In genomic region chr3:65482698-65483407, GRCm38 (mm10) we compare ENCODE assay signal across 11 mouse cellular contexts. TPM values are rescaled to one million over a fixed set of nuclear protein-coding genes. Genes with fewer than 3 reads are reported as not detected.
DNase-seq lines count a peak whose midpoint lies in the region; ATAC-seq and TF ChIP-seq lines count a peak whose summit lies in the region.
"Had no signal": no experiment of that assay in that cellular context is flagged by ENCODE, and none has a peak within 500 bp of the region (broad histone marks: within the 10 kb centered on the region; RNA-seq: fewer than 3 reads in every experiment).

No protein-coding gene starts in this region.

- H3K4me1 ChIP-seq in heart, embryonic 12.5 days (replicated peaks) = peaks cover 12% of the 10 kb centered on the region
- H3K4me1 ChIP-seq in limb, embryonic 13.5 days = peaks cover 11% of the 10 kb centered on the region; the same call in 1 of the 2 replicates
- H3K4me1 ChIP-seq in limb, embryonic 10.5 days = no peaks in the 10 kb centered on the region

- no peak overlapping the region for H3K4me2 ChIP-seq in heart, embryonic 12.5 days
- no peak overlapping the region for H3K4me2 ChIP-seq in limb, embryonic 13.5 days (replicated peaks)
- peak overlapping the region; percentile 48 for H3K4me2 ChIP-seq in myocyte (ENCODE audit: low read depth)

- no peaks in the 10 kb centered on the region for H3K27me3 ChIP-seq in heart, embryonic 12.5 days (replicated peaks)
- H3K27me3 ChIP-seq in limb, embryonic 13.5 days = no peaks in the 10 kb centered on the region
- H3K27me3 ChIP-seq in limb, embryonic 10.5 days (ENCODE audit: low read depth, poor library complexity, severe bottlenecking) = no peaks in the 10 kb centered on the region
- H3K27me3 ChIP-seq in myocyte (ENCODE audit: control insufficient read depth, insufficient read depth, insufficient read length) = no peaks in the 10 kb centered on the region

- H3K9ac ChIP-seq in heart, embryonic 12.5 days = no peak overlapping the region
- no peak overlapping the region for H3K9ac ChIP-seq in limb, embryonic 13.5 days

- no peaks in the 10 kb centered on the region for H3K79me2 ChIP-seq in myocyte (ENCODE audit: control insufficient read depth, insufficient read depth)

- intact Hi-C loops in gastrocnemius, postnatal 36 days (cut with DNase I) = no loop called here

- WGBS in heart, embryonic 12.5 days = 39% methylated on average over 6 of the region's 6 CpGs
- WGBS in limb, embryonic 13.5 days = 61% methylated on average over 6 of the region's 6 CpGs
- 84% methylated on average over 6 of the region's 6 CpGs for WGBS in limb, embryonic 10.5 days

- H3ac ChIP-seq in myocyte (ENCODE audit: control insufficient read depth, insufficient read length) = no peak overlapping the region

- H3K36me3 ChIP-seq in heart, embryonic 12.5 days = no peaks in the 10 kb centered on the region
- H3K36me3 ChIP-seq in limb, embryonic 13.5 days = no peaks in the 10 kb centered on the region
- no peaks in the 10 kb centered on the region for H3K36me3 ChIP-seq in limb, embryonic 10.5 days
- no peaks in the 10 kb centered on the region for H3K36me3 ChIP-seq in myocyte (ENCODE audit: control insufficient read depth, insufficient read depth)
- H3K36me3 ChIP-seq: hindbrain, embryonic 10.5 days had no signal

- ATAC-seq in heart, embryonic 12.5 days (ENCODE audit: insufficient number of reproducible peaks, low FRiP score) = peak; percentile 55; the same call in 1 of the 2 replicates
- ATAC-seq in limb, embryonic 13.5 days (ENCODE audit: low FRiP score, low read depth) = peak; percentile 32; the same call in 1 of the 2 replicates

- no peak for TF ChIP-seq POLR2A in myocyte (IDR thresholded peaks at IDR 0.05; ENCODE audit: insufficient read length, low read depth)

- H3K27ac ChIP-seq in heart, embryonic 12.5 days (ENCODE audit: poor library complexity, severe bottlenecking) = no peak overlapping the region
- H3K27ac ChIP-seq in limb, embryonic 13.5 days = no peak overlapping the region
- H3K27ac ChIP-seq in limb, embryonic 10.5 days = no peak overlapping the region
- H3K27ac ChIP-seq: hindbrain, embryonic 10.5 days; macrophage had no signal

- no peak for DNase-seq in heart, adult 8-10 months (ENCODE audit: low spot score)
- no peak for DNase-seq in limb, embryonic 10.5 days (ENCODE audit: low spot score)
- peak; percentile 28 for DNase-seq in NIH3T3 (ENCODE audit: low read depth)
- DNase-seq in gastrocnemius, postnatal 36 days = no peak
- DNase-seq in adrenal gland, postnatal 10 days = no peak
- DNase-seq: thymus, adult 2 months had no signal

- H3K4me3 ChIP-seq in heart, embryonic 12.5 days = no peak overlapping the region
- H3K4me3 ChIP-seq in limb, embryonic 13.5 days = no peak overlapping the region
- H3K4me3 ChIP-seq in limb, embryonic 10.5 days = no peak overlapping the region
- no peak overlapping the region for H3K4me3 ChIP-seq in myocyte
- H3K4me3 ChIP-seq: hindbrain, embryonic 10.5 days had no signal

- H3K9me3 ChIP-seq in heart, embryonic 12.5 days (replicated peaks) = no peaks in the 10 kb centered on the region; the same call in 1 of the 2 replicates
- no peaks in the 10 kb centered on the region for H3K9me3 ChIP-seq in limb, embryonic 13.5 days
- no peaks in the 10 kb centered on the region for H3K9me3 ChIP-seq in limb, embryonic 10.5 days (replicated peaks)
- H3K9me3 ChIP-seq: hindbrain, embryonic 10.5 days had no signal

TF ChIP-seq in myocyte, 11 proteins besides CTCF, POLR2A, EP300 and RAD21:
- TF ChIP-seq MAX (IDR thresholded peaks at IDR 0.05; ENCODE audit: low read depth) (no peak), E2F4 (IDR thresholded peaks at IDR 0.05; ENCODE audit: insufficient read depth) (no peak), MYOG (IDR thresholded peaks at IDR 0.05; ENCODE audit: control insufficient read depth in 1 of 3, insufficient read depth in 1 of 3, insufficient read length in 2 of 3, low read depth in 2 of 3) (no peak), REST (IDR thresholded peaks at IDR 0.05; ENCODE audit: insufficient read depth, insufficient read length) (no peak), MYOD1 (IDR thresholded peaks at IDR 0.05; ENCODE audit: control insufficient read depth in 1 of 3, insufficient read length in 2 of 3, low read depth in 2 of 3) (peak in 1 of 3 experiments; percentile 66), TCF3 (IDR thresholded peaks at IDR 0.05; ENCODE audit: insufficient read length, low read depth) (no peak)

RNA-seq across cellular contexts. Expression of gene Tiparp, which starts 45.4 kb away (rescaled TPM):
- 29.7 and 36.3 TPM in 2 replicates for polyA plus RNA-seq in heart, embryonic 12.5 days (2016; fragmentation: Nextera tagmentation; extraction: Ambion mirVana)
- 10 to 100 TPM in 1 of 4 experiments, 1 to 10 TPM in 3; 8.0 to 11.8 (median 9.0) TPM for total RNA-seq in heart, adult 8-10 months (2022)
- polyA plus RNA-seq in limb, embryonic 13.5 days (2015; fragmentation: Nextera tagmentation; extraction: Ambion mirVana) = 33.4 and 35.3 TPM in 2 replicates
- polyA plus RNA-seq in limb, embryonic 10.5 days (2016; fragmentation: Nextera tagmentation; extraction: Ambion mirVana) = 37.5 and 45.9 TPM in 2 replicates
- polyA plus RNA-seq in myocyte (2012; fragmentation: generic; extraction: Trizol) = 5.2 TPM
- total RNA-seq in gastrocnemius, postnatal 36 days (2021) = 10 to 100 TPM in 1 of 2 experiments, 1 to 10 TPM in 1; 9.3 to 13.2 TPM
- 10 to 100 TPM; 33.7 to 36.6 TPM for total RNA-seq in adrenal gland, postnatal 10 days (2021)
